Mouse (Mus musculus): Measurements from ENCODE around the gene Slc9a3r2.

The Slc9a3r2 gene

GRCm38 (mm10) chr17:24593992-24594890 lies 55.9 kb downstream of the Slc9a3r2 start:
- no peak for DNase-seq (ENCODE audit: low spot score)

GRCm38 (mm10) chr17:24593248-24593647 lies 56.9 kb downstream of the Slc9a3r2 start:
- no peak for DNase-seq (ENCODE audit: low spot score)

- no peak for DNase-seq (ENCODE audit: low spot score)
Observed at GRCm38 (mm10) chr17:24591695-24592094, 58.4 kb downstream of the Slc9a3r2 start.

GRCm38 (mm10) chr17:24590943-24591342 lies 59.2 kb downstream of the Slc9a3r2 start:
- no peak for DNase-seq (ENCODE audit: low spot score)
